Mouse (Mus musculus) gonadal fat pad, adult 2 months (tissue): ENCODE results near the gene Ten1. TPM values are rescaled to one million over a fixed set of nuclear protein-coding genes. Genes with fewer than 3 reads are reported as not detected.

Source experiments
- DNase-seq: peaks from one replicate; pipeline ENCODE4 v3.0.0-alpha.2; 2012; ENCODE audit warnings: low read depth
- polyA plus RNA-seq: library from polyadenylated mRNA; depleted of rRNA; stranded (reverse); fragments of >200 nt; gene quantifications from 2 replicates; pipeline ENCODE4 v1.2.3, GENCODE M21; 2012; rRNA removed

The Ten1 gene
- polyA plus RNA-seq, 1 experiment, result 49.9 TPM

DNA sequence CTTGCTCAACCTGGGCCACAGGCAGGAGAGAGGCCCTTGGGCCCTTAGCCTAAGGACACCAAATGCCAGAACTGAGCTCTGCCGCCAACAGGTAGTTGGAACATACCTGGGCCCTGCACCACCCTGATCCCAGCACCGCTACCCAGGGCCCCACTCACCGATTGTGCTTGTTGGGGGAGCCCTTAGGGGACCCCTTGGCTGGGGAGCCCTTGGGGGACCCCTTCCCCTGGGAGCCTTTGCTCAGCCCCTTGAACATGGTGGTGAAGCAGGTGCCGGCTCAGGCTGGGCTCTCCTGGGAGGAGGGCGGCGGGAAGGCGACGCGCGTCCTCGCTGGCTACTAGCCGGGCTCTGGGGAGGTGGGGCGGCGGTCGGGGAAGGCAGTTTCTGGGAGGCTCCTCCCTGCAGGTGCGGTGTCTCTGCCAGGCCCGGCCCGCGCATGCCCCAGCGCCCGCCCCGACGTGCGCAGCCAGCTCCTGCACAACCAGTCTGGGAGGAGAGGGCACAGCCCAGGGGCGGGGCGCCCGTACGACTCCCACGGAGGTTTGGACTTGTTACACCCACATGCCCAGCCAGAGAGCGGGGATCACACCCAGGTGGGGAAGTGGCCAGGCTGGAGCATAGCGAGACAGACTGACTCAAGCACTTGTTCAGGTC lies 39.2 kb downstream of the Ten1 start, which contains the start of gene Evpl:
Evpl (minus strand) TSS at position 336 of the 654 bp plus-strand sequence.
- peak; percentile 60 for DNase-seq

GRCm38 (mm10) chr11:116239797-116240196 lies 41.1 kb downstream of the Ten1 start:
- DNase-seq, result no peak

GRCm38 (mm10) chr11:116241744-116242235 lies 43.1 kb downstream of the Ten1 start:
- DNase-seq, result no peak

- no peak for DNase-seq
Measured at GRCm38 (mm10) chr11:116244580-116244979, 45.9 kb downstream of the Ten1 start.

- no peak for DNase-seq
Measured at GRCm38 (mm10) chr11:116245616-116246015, 47.0 kb downstream of the Ten1 start.

- peak; percentile 65 for DNase-seq
Measured at GRCm38 (mm10) chr11:116247502-116248222, 49.0 kb downstream of the Ten1 start.

GRCm38 (mm10) chr11:116250898-116251297 lies 52.2 kb downstream of the Ten1 start:
- DNase-seq, result no peak

DNA sequence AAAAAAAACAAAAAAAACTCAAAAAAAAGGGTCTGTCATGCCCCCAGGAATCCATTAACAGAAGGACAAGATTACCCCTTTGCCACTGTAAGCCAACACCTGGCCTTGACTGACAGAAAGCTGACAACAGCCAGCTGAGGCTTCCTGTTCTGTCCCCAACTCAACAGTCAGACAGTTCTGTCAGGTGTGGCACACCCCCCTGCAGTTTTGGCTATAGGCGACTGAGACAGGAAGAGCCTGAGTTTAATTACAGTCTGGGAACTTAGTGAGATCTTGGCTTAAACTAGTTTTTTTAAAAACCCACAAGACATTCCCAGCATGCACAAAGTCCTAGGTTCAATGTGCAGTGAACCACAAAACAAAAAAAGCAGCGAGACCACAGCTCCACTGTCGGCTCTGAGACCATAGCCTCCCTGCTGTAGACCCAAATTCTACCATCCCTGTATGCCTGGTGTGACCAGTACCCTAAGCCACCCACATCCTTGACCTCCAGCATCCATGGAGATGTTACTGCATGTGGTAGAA lies 54.5 kb downstream of the Ten1 start:
- DNase-seq, result no peak

DNA sequence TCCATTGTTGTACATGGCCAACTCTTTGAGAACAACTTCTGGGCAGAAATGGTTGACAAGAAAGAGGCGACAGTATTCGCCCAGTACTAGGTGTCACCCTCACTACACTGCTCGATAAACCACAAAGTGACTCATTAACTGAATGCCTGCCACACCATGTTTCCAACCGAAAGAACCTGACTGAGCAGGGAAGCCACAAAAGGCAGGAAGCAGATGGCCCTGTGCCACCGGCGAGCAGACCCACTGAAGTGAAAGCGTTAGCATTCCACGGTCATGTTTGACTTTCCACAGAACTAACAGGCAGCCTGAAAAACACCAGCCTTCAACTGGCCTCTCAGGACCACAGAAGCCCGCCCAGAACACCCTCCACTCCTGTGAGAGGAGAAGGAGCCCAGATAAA lies 56.0 kb downstream of the Ten1 start:
- DNase-seq, result no peak

DNA sequence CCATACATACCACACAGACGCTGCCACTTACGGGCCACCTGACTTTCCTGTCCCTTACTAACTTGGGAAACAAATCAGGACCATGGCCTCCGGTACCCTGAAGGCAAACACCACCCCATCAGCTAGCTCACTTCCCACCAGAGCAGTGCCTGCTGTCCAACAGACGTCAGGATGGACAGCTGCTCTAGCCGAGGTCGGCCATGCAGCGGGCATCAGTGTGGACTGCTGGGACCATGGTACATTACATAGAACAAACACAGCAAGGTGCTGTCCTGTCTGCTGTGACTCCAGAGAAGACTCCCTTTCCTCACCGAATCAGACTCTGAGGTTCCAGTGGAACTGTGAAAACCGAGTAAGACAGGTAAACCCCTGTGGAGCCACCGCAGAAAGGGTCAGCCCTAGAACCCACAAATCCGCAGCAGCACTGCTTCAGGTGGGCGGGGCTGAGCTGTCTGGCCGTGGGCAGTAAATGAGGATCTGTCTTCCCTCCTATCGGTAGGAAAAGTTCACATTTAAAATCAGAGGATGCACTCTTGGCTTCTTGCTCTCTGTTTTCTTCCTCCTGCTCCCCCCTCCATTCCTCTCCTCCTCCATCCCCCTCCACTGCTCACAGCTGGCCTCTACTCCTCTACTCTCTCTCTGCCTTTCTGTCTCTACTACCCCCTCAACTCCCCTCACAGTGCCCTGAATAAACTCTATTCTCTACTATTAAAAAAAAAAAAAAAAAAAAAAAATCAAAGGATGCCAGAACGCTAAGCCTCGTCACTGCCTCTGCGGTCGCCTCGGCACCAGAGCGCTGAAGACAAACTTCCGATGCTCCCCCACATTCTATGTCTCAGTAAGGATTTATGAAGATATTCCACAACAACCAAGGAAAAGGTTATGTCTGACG lies 56.7 kb downstream of the Ten1 start:
- no peak for DNase-seq

- no peak for DNase-seq
Measured at GRCm38 (mm10) chr11:116255982-116256675, 57.5 kb downstream of the Ten1 start.

GRCm38 (mm10) chr11:116259461-116259860 lies 60.8 kb downstream of the Ten1 start:
- no peak for DNase-seq

GRCm38 (mm10) chr11:116260259-116260658 lies 61.6 kb downstream of the Ten1 start:
- peak; percentile 66 for DNase-seq

Other genes starting within 250 kb of the Ten1 start
- 9.3 and 11.0 TPM in 2 replicates for gene Itgb4, start 224.1 kb upstream of the Ten1 start, polyA plus RNA-seq
- gene Galk1, start 186.1 kb upstream of the Ten1 start, polyA plus RNA-seq, result 46.9 and 47.3 TPM in 2 replicates
- gene H3f3b, start 170.9 kb upstream of the Ten1 start, polyA plus RNA-seq, result 147 and 215 TPM in 2 replicates
- 30.2 and 35.0 TPM in 2 replicates for gene Unk, start 168.5 kb upstream of the Ten1 start, polyA plus RNA-seq
- gene Unc13d, start 120.9 kb upstream of the Ten1 start, polyA plus RNA-seq, result 1.3 and 1.6 TPM in 2 replicates
- 180 and 211 TPM in 2 replicates for gene Wbp2, start 111.9 kb upstream of the Ten1 start, polyA plus RNA-seq
- gene Trim47, start 71.6 kb upstream of the Ten1 start, polyA plus RNA-seq, result 35.0 and 38.8 TPM in 2 replicates
- 8.5 and 8.8 TPM in 2 replicates for gene Trim65, start 67.7 kb upstream of the Ten1 start, polyA plus RNA-seq
- 34.4 and 49.0 TPM in 2 replicates for gene Mrpl38, start 60.0 kb upstream of the Ten1 start, polyA plus RNA-seq
- 36.0 and 43.7 TPM in 2 replicates for gene Fbf1, start 30.7 kb upstream of the Ten1 start, polyA plus RNA-seq
- 174 and 195 TPM in 2 replicates for gene Acox1, start 190 bp downstream of the Ten1 start, polyA plus RNA-seq
- 1.2 TPM in 2 replicates for gene Evpl, start 39.2 kb downstream of the Ten1 start, polyA plus RNA-seq
- 61.9 and 64.0 TPM in 2 replicates for gene Srp68, start 75.4 kb downstream of the Ten1 start, polyA plus RNA-seq
- gene Galr2, start 82.1 kb downstream of the Ten1 start, polyA plus RNA-seq, result 3.9 and 6.5 TPM in 2 replicates
- gene Exoc7, start 108.4 kb downstream of the Ten1 start, polyA plus RNA-seq, result 41.6 and 44.1 TPM in 2 replicates
- 10.8 and 21.0 TPM in 2 replicates for gene Foxj1, start 136.5 kb downstream of the Ten1 start, polyA plus RNA-seq
- 12.5 and 16.1 TPM in 2 replicates for gene Rnf157, start 214.2 kb downstream of the Ten1 start, polyA plus RNA-seq
- 110 and 127 TPM in 2 replicates for gene Ubald2, start 235.2 kb downstream of the Ten1 start, polyA plus RNA-seq